ENCODE assay signal across 8 mouse cellular contexts in genomic region chr7:122965386-122965785, GRCm38 (mm10). TPM values are rescaled to one million over a fixed set of nuclear protein-coding genes. Genes with fewer than 3 reads are reported as not detected.
DNase-seq lines count a peak whose midpoint lies in the region; ATAC-seq and TF ChIP-seq lines count a peak whose summit lies in the region.

TSS of gene Rbbp6 (plus strand) at chr7:122965686.

- no peaks in the 10 kb centered on the region for H3K36me3 ChIP-seq in forebrain, postnatal 0 days (ENCODE audit: insufficient read depth)
- no peaks in the 10 kb centered on the region for H3K36me3 ChIP-seq in hindbrain, embryonic 14.5 days (replicated peaks; ENCODE audit: control insufficient read depth, insufficient read depth)

- DNase-seq in frontal cortex, adult 2 months (ENCODE audit: extremely low spot score in 1 of 2, low spot score in 1 of 2): no peak
- no peak for DNase-seq in frontal cortex, postnatal 25 days (ENCODE audit: low spot score in 2 of 2)
- DNase-seq in forebrain, postnatal 0 days: no peak
- DNase-seq in hindbrain, embryonic 14.5 days (ENCODE audit: low spot score): no peak
- DNase-seq in spleen, postnatal 36 days (ENCODE audit: low spot score in 2 of 2): no peak
- no peak for DNase-seq in spleen, adult 18-20 months

- no peak for ATAC-seq in activated CD4-positive, CD25-positive, alpha-beta regulatory T cell, adult 4 months
- no peak for ATAC-seq in forebrain, postnatal 0 days
- no peak for ATAC-seq in hindbrain, embryonic 14.5 days (ENCODE audit: low FRiP score)
- no peak for ATAC-seq in megakaryocyte-erythroid progenitor cell, adult 5-6 weeks (replicated peaks; ENCODE audit: low FRiP score, low TSS enrichment, poor library complexity, severe bottlenecking)

- no peak within 1 kb of the TSS for H3K27ac ChIP-seq in forebrain, postnatal 0 days (ENCODE audit: low read depth, low read length)
- no peak within 1 kb of the TSS for H3K27ac ChIP-seq in hindbrain, embryonic 14.5 days

- no peak within 1 kb of the TSS for H3K9ac ChIP-seq in forebrain, postnatal 0 days
- H3K9ac ChIP-seq in hindbrain, embryonic 14.5 days: no peak within 1 kb of the TSS

- H3K4me1 ChIP-seq in forebrain, postnatal 0 days (ENCODE audit: insufficient read depth): no peaks in the 10 kb centered on the region
- H3K4me1 ChIP-seq in hindbrain, embryonic 14.5 days (replicated peaks; ENCODE audit: control insufficient read depth, insufficient read depth, low read length): no peaks in the 10 kb centered on the region

- no peaks in the 10 kb centered on the region for H3K27me3 ChIP-seq in forebrain, postnatal 0 days (ENCODE audit: insufficient read depth, low read length)
- H3K27me3 ChIP-seq in hindbrain, embryonic 14.5 days (ENCODE audit: control insufficient read depth, insufficient read depth, low read length): no peaks in the 10 kb centered on the region

- H3K4me2 ChIP-seq in forebrain, postnatal 0 days (ENCODE audit: low read depth): no peak within 1 kb of the TSS
- no peak within 1 kb of the TSS for H3K4me2 ChIP-seq in hindbrain, embryonic 14.5 days (replicated peaks)

- H3K4me3 ChIP-seq in forebrain, postnatal 0 days (ENCODE audit: low read depth, low read length): no peak within 1 kb of the TSS
- H3K4me3 ChIP-seq in hindbrain, embryonic 14.5 days (replicated peaks; ENCODE audit: low read length): no peak within 1 kb of the TSS

- H3K9me3 ChIP-seq in forebrain, postnatal 0 days (ENCODE audit: low read length): no peaks in the 10 kb centered on the region
- no peaks in the 10 kb centered on the region for H3K9me3 ChIP-seq in hindbrain, embryonic 14.5 days (ENCODE audit: control insufficient read depth, low read length)

- TF ChIP-seq CTCF in forebrain, postnatal 0 days (IDR thresholded peaks at IDR 0.05; ENCODE audit: low read depth): no peak

- 80% methylated on average over 5 of the region's 5 CpGs for WGBS in forebrain, postnatal 0 days
- WGBS in hindbrain, embryonic 14.5 days: 92% methylated on average over 5 of the region's 5 CpGs

RNA-seq across cellular contexts. Expression of gene Rbbp6, which starts in this region (rescaled TPM):
- 64.3 and 65.6 TPM in 2 replicates for polyA plus RNA-seq in frontal cortex, adult 2 months (2012; rRNA removed)
- 10 to 100 TPM; 47.7 to 47.8 TPM for polyA plus RNA-seq in activated CD4-positive, CD25-positive, alpha-beta regulatory T cell, adult 4 months (2017; shearing (Covaris generic))
- total RNA-seq in forebrain, postnatal 0 days (2014; rRNA removed): 35.1 and 53.6 TPM in 2 replicates
- polyA plus RNA-seq in forebrain, postnatal 0 days (2015; fragmentation: Nextera tagmentation; extraction: Ambion mirVana): 18.4 and 21.4 TPM in 2 replicates
- 28.9 and 31.0 TPM in 2 replicates for polyA plus RNA-seq in hindbrain, embryonic 14.5 days (2014; fragmentation: Nextera tagmentation; extraction: Ambion mirVana)
- 120 and 143 TPM in 2 replicates for total RNA-seq in megakaryocyte-erythroid progenitor cell, adult 5-6 weeks (2014; fragmentation: Nextera tagmentation)
- total RNA-seq in megakaryocyte-erythroid progenitor cell, adult 5-6 weeks (2017): 89.7 and 95.3 TPM in 2 replicates
